Mouse (Mus musculus): Measurements from ENCODE around the gene Zscan10. TPM values are rescaled to one million over a fixed set of nuclear protein-coding genes. Genes with fewer than 3 reads are reported as not detected.
A peak's percentile ranks its signal among the peaks of the same experiment; 100 is the strongest.
"Not testable (repeated sequence)": the region's sequence is repeated elsewhere in the genome, so short reads cannot be mapped to it uniquely, and the experiment has no call there.

Gene Zscan10
- polyA plus RNA-seq, 1 experiment: 0.09 TPM

GRCm38 (mm10) chr17:23592926-23593300 is 7.7 kb upstream of the Zscan10 start:
- Histone ChIP-seq H3K79me3 (ENCODE audit: low read depth) (no peaks in the 10 kb centered on the region), H3K27me3 (ENCODE audit: control insufficient read depth, insufficient read depth, insufficient read length) (no peaks in the 10 kb centered on the region), H3K4me3 (ENCODE audit: insufficient read depth, poor library complexity, severe bottlenecking) (peak overlapping the region; percentile 16), H3ac (ENCODE audit: control insufficient read depth, insufficient read length, low read depth) (peak overlapping the region; percentile 59), H3K79me2 (ENCODE audit: control insufficient read depth, insufficient read depth) (no peaks in the 10 kb centered on the region), H3K36me3 (ENCODE audit: control insufficient read depth, insufficient read depth) (no peaks in the 10 kb centered on the region)
- TF ChIP-seq CEBPB (IDR thresholded peaks at IDR 0.05; ENCODE audit: low read depth) (no peak), MYOG (IDR thresholded peaks at IDR 0.05; ENCODE audit: control insufficient read depth, extremely low read depth, insufficient read length) (no peak), MAX (IDR thresholded peaks at IDR 0.05) (no peak), USF1 (IDR thresholded peaks at IDR 0.05; ENCODE audit: low read depth) (no peak), FOSL1 (IDR thresholded peaks at IDR 0.05; ENCODE audit: insufficient read depth, low read length, poor library complexity, severe bottlenecking) (no peak), MYOD1 (IDR thresholded peaks at IDR 0.05; ENCODE audit: control insufficient read depth, insufficient read length, low read depth) (no peak), CTCF (IDR thresholded peaks at IDR 0.05; ENCODE audit: control insufficient read depth, insufficient read depth, insufficient read length) (no peak)

- H3K4me3 ChIP-seq (ENCODE audit: insufficient read depth, poor library complexity, severe bottlenecking); H3ac ChIP-seq (ENCODE audit: control insufficient read depth, insufficient read length, low read depth); H3K79me2 ChIP-seq (ENCODE audit: control insufficient read depth, insufficient read depth); H3K27me3 ChIP-seq (ENCODE audit: control insufficient read depth, insufficient read depth, insufficient read length); H3K36me3 ChIP-seq (ENCODE audit: control insufficient read depth, insufficient read depth); H3K79me3 ChIP-seq (ENCODE audit: low read depth): not testable (repeated sequence)
Observed at GRCm38 (mm10) chr17:23595139-23595538, 5.5 kb upstream of the Zscan10 start.

- no peak for TF ChIP-seq FOSL1 (IDR thresholded peaks at IDR 0.05; ENCODE audit: insufficient read depth, low read length, poor library complexity, severe bottlenecking)
- TF ChIP-seq CTCF (IDR thresholded peaks at IDR 0.05; ENCODE audit: control insufficient read depth, insufficient read depth, insufficient read length): no peak
- no peaks in the 10 kb centered on the region for H3K79me2 ChIP-seq (ENCODE audit: control insufficient read depth, insufficient read depth)
- no peaks in the 10 kb centered on the region for H3K79me3 ChIP-seq (ENCODE audit: low read depth)
- no peaks in the 10 kb centered on the region for H3K36me3 ChIP-seq (ENCODE audit: control insufficient read depth, insufficient read depth)
- peak within 1 kb of the TSS; percentile 26 for H3K4me3 ChIP-seq (ENCODE audit: insufficient read depth, poor library complexity, severe bottlenecking)
- H3ac ChIP-seq (ENCODE audit: control insufficient read depth, insufficient read length, low read depth): peak within 1 kb of the TSS; percentile 68
- H3K27me3 ChIP-seq (ENCODE audit: control insufficient read depth, insufficient read depth, insufficient read length): no peaks in the 10 kb centered on the region
Observed at GRCm38 (mm10) chr17:23598582-23599552, 1.8 kb upstream of the Zscan10 start, which contains the start of gene Zfp13. TSS of gene Zfp13 (minus strand) at chr17:23599487.

GRCm38 (mm10) chr17:23599605-23600063 is 1.0 kb upstream of the Zscan10 start:
- H3ac ChIP-seq (ENCODE audit: control insufficient read depth, insufficient read length, low read depth): peak overlapping the region; percentile 68
- no peak for TF ChIP-seq CTCF (IDR thresholded peaks at IDR 0.05; ENCODE audit: control insufficient read depth, insufficient read depth, insufficient read length)
- no peak for TF ChIP-seq MAX (IDR thresholded peaks at IDR 0.05)
- TF ChIP-seq FOSL1 (IDR thresholded peaks at IDR 0.05; ENCODE audit: insufficient read depth, low read length, poor library complexity, severe bottlenecking): no peak
- no peak for TF ChIP-seq CEBPB (IDR thresholded peaks at IDR 0.05; ENCODE audit: low read depth)
- TF ChIP-seq MYOD1 (IDR thresholded peaks at IDR 0.05; ENCODE audit: control insufficient read depth, insufficient read length, low read depth): no peak
- TF ChIP-seq MYOG (IDR thresholded peaks at IDR 0.05; ENCODE audit: control insufficient read depth, extremely low read depth, insufficient read length): no peak
- no peak for TF ChIP-seq USF1 (IDR thresholded peaks at IDR 0.05; ENCODE audit: low read depth)
- H3K79me3 ChIP-seq (ENCODE audit: low read depth): no peaks in the 10 kb centered on the region
- H3K79me2 ChIP-seq (ENCODE audit: control insufficient read depth, insufficient read depth): no peaks in the 10 kb centered on the region
- peak overlapping the region; percentile 26 for H3K4me3 ChIP-seq (ENCODE audit: insufficient read depth, poor library complexity, severe bottlenecking)
- no peaks in the 10 kb centered on the region for H3K27me3 ChIP-seq (ENCODE audit: control insufficient read depth, insufficient read depth, insufficient read length)
- H3K36me3 ChIP-seq (ENCODE audit: control insufficient read depth, insufficient read depth): no peaks in the 10 kb centered on the region

DNA sequence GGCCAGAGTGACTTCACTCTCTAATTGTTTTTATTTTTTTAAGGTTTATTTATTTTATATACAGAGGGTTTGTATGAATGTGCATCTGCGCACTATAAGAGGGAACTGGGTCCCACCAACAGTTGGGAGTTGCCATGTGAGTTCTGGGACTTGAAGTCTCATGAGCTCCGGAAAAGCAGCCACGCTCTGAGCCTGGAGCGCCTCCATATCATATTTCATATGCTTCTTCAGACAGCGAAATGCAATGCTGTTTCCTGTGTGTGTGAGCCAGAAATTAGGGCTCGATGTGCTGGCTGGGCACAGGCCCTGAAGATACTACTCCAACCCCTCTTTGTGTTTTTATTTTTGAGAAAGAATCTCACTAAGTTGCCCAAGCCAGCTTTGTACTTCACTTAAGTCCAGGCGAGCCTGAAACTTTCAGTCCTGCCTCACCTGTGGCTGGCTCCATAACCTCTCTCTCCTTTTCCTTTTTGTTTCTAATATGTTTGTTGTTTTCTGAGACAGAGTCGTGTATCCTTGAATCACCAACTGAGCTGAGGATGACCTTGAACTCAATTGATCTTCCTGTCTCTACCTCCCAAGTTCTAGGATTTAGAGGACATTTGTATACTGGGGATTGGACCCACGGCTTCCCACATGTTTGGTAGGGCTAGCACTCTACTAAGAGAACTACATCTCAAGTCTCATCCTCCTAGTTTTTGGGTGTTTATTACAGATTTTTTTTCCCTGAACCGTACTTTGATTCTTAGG is 1.4 kb downstream of the Zscan10 start:
- H3K4me3 ChIP-seq (ENCODE audit: insufficient read depth, poor library complexity, severe bottlenecking): no peak overlapping the region
- H3K79me3 ChIP-seq (ENCODE audit: low read depth): no peaks in the 10 kb centered on the region
- no peak for TF ChIP-seq MAX (IDR thresholded peaks at IDR 0.05)
- TF ChIP-seq CTCF (IDR thresholded peaks at IDR 0.05; ENCODE audit: control insufficient read depth, insufficient read depth, insufficient read length): no peak
- no peak for TF ChIP-seq USF1 (IDR thresholded peaks at IDR 0.05; ENCODE audit: low read depth)
- TF ChIP-seq MYOG (IDR thresholded peaks at IDR 0.05; ENCODE audit: control insufficient read depth, extremely low read depth, insufficient read length): no peak
- no peak for TF ChIP-seq CEBPB (IDR thresholded peaks at IDR 0.05; ENCODE audit: low read depth)
- TF ChIP-seq FOSL1 (IDR thresholded peaks at IDR 0.05; ENCODE audit: insufficient read depth, low read length, poor library complexity, severe bottlenecking): no peak
- no peak for TF ChIP-seq MYOD1 (IDR thresholded peaks at IDR 0.05; ENCODE audit: control insufficient read depth, insufficient read length, low read depth)

More for the DNA sequence above, 1.4 kb downstream of the Zscan10 start:
- Histone ChIP-seq H3K36me3 (ENCODE audit: control insufficient read depth, insufficient read depth) (no peaks in the 10 kb centered on the region), H3K27me3 (ENCODE audit: control insufficient read depth, insufficient read depth, insufficient read length) (no peaks in the 10 kb centered on the region), H3ac (ENCODE audit: control insufficient read depth, insufficient read length, low read depth) (no peak overlapping the region), H3K79me2 (ENCODE audit: control insufficient read depth, insufficient read depth) (no peaks in the 10 kb centered on the region)

Measured in C2C12 (cell line).